12 mouse cellular contexts compared by ENCODE assay signal in genomic region chr16:11426810-11427537, GRCm38 (mm10).
"Had no signal": no experiment of that assay in that cellular context is flagged by ENCODE, and none has a peak within 500 bp of the region (broad histone marks: within the 10 kb centered on the region; RNA-seq: fewer than 3 reads in every experiment).

No protein-coding gene starts in this region.

- H3K27me3 ChIP-seq: kidney, embryonic 15.5 days; limb, embryonic 15.5 days; midbrain, embryonic 15.5 days; neural tube, embryonic 12.5 days had no signal

- H3K4me2 ChIP-seq: kidney, embryonic 15.5 days; limb, embryonic 15.5 days; midbrain, embryonic 11.5 days; midbrain, embryonic 15.5 days; neural tube, embryonic 12.5 days had no signal

- H3K4me1 ChIP-seq: kidney, embryonic 15.5 days; limb, embryonic 15.5 days; midbrain, embryonic 15.5 days; neural tube, embryonic 12.5 days had no signal

- H3K4me3 ChIP-seq: kidney, embryonic 15.5 days; limb, embryonic 15.5 days; midbrain, embryonic 15.5 days; neural tube, embryonic 12.5 days had no signal

- H3K27ac ChIP-seq: kidney, embryonic 15.5 days; limb, embryonic 15.5 days; midbrain, embryonic 15.5 days; neural tube, embryonic 12.5 days had no signal

- H3K9me3 ChIP-seq: kidney, embryonic 15.5 days; limb, embryonic 15.5 days; midbrain, embryonic 15.5 days; neural tube, embryonic 12.5 days had no signal

- H3K36me3 ChIP-seq: midbrain, embryonic 15.5 days had no signal

- ATAC-seq: lung, postnatal 0 days; midbrain, embryonic 15.5 days had no signal

- DNase-seq: kidney, adult 2 months; kidney, postnatal 14 days; lung, adult 2 months; lung, postnatal 36 days; right cerebral cortex, postnatal 14 days; thymus, postnatal 36 days had no signal

- H3K9ac ChIP-seq: kidney, embryonic 15.5 days; limb, embryonic 15.5 days; midbrain, embryonic 15.5 days; neural tube, embryonic 12.5 days had no signal
